Mouse (Mus musculus): ENCODE results near the gene Casp2. TPM values are rescaled to one million over a fixed set of nuclear protein-coding genes. Genes with fewer than 3 reads are reported as not detected.

Gene Casp2
- polyA plus RNA-seq, 1 experiment from 2014 or later = 36.4 TPM

DNA sequence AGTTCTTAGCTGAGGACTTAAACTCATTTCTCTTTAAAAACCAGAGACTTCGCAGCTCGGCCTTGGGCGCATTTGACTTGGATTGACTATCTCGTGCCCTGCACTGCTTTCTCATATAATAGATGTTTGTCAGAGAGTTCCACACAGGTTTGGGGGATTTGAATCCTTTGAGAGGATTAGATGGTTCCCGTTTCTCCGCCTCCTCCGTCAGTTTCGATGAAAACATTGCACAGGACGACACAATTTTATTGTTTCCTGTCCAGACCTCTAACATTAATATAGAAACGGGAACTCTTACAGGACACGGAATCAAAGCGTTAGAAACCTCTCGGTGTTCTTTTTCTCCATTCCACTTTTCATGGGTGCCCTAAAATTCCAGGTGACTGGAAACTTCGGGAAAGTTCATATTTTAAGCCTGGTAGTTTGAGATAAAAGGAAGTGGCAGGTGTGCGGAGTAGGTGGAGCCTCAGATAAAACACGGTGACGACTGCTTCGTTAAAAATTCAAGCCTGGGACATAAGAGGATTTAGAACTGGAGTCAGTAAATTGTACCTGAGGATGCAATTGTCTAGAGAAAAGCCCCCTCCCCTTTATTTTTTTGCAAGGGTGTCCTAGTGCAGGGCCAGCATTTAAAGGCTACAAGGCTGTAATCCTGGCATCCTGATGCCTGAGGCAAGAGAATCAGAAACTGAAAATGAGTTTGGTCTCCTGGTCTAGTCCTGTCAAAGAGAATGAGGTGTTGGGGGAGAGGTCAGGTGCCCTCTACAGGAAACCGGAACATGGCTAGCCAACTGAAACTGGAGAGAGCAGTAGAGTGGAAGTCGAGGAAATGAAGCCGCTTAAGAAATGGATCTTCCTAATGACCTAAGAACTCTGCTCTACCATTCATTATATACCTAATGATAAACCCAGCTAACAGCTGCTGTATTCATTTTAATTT lies 876 bp downstream of the Casp2 start:
- no peak for DNase-seq (ENCODE audit: low spot score)
- Histone ChIP-seq H3K4me2 (replicated peaks) (peak overlapping the region; percentile 85), H3K27me3 (ENCODE audit: control insufficient read depth, insufficient read depth, low read length) (no peaks in the 10 kb centered on the region), H3K4me1 (replicated peaks; ENCODE audit: control insufficient read depth, insufficient read depth, low read length) (peaks cover 16% of the 10 kb centered on the region), H3K27ac (peak overlapping the region; percentile 89), H3K4me3 (replicated peaks; ENCODE audit: low read length) (peak overlapping the region; percentile 73), H3K36me3 (replicated peaks; ENCODE audit: control insufficient read depth, insufficient read depth) (peaks cover 35% of the 10 kb centered on the region), H3K9me3 (ENCODE audit: control insufficient read depth, low read length) (no peaks in the 10 kb centered on the region), H3K9ac (peak overlapping the region; percentile 85)
- under 1% methylated on average over 21 of the region's 21 CpGs for WGBS
- ATAC-seq (ENCODE audit: low FRiP score) = no peak

DNA sequence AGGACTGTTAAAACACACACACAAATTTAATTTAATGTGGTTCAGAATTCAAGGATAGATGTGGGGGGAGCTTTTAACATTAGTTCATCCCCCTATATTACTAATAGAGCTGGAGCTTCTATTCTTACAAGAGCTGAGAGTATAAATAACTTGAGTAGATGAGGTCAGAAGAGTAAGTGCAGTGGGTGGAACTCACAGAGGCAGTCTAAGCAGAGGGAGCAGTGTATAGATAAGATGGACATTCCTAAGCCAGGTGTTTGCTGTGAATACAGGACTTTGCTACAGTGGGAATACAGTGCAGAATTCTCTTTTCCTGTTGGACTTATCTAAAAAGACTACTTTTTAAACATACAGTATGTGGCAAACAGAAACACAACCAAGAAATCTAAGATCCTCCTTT lies 6.0 kb downstream of the Casp2 start:
- Histone ChIP-seq H3K4me3 (replicated peaks; ENCODE audit: low read length) (no peak overlapping the region), H3K36me3 (replicated peaks; ENCODE audit: control insufficient read depth, insufficient read depth) (peaks cover 81% of the 10 kb centered on the region)
- no peak for ATAC-seq (ENCODE audit: low FRiP score)

DNA sequence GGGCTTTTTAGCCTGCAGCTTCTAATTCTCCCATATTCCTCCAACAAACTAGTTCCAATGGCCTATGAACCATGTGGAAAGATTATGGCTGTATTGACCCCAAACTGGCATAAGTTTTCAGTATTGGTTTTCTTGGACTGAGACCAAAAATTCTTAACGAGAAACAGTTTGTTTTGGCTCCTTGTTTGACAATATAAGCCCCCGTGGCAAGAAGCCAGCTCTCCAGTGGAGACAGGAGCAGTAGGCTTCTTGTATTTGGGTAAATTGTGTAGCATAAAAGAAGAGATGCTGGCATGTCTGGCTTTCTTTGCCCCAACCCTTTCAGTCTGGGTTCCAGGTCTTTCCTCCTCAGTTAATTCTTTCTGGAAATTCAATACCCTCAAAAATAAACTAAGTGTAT lies 11.4 kb downstream of the Casp2 start:
- Histone ChIP-seq H3K4me1 (replicated peaks; ENCODE audit: control insufficient read depth, insufficient read depth, low read length) (no peaks in the 10 kb centered on the region), H3K27ac (no peak overlapping the region), H3K36me3 (replicated peaks; ENCODE audit: control insufficient read depth, insufficient read depth) (peaks cover 93% of the 10 kb centered on the region), H3K27me3 (ENCODE audit: control insufficient read depth, insufficient read depth, low read length) (no peaks in the 10 kb centered on the region), H3K4me3 (replicated peaks; ENCODE audit: low read length) (no peak overlapping the region), H3K9ac (no peak overlapping the region), H3K4me2 (replicated peaks) (no peak overlapping the region), H3K9me3 (ENCODE audit: control insufficient read depth, low read length) (no peaks in the 10 kb centered on the region)
- WGBS = 70% methylated on average over 2 of the region's 2 CpGs
- ATAC-seq (ENCODE audit: low FRiP score) (no peak), DNase-seq (ENCODE audit: low spot score) (no peak)

More for the DNA sequence above, 6.0 kb downstream of the Casp2 start:
- H3K4me1 ChIP-seq (replicated peaks; ENCODE audit: control insufficient read depth, insufficient read depth, low read length) = peaks cover 15% of the 10 kb centered on the region
- no peak overlapping the region for H3K4me2 ChIP-seq (replicated peaks)
- no peak for DNase-seq (ENCODE audit: low spot score)
- no peaks in the 10 kb centered on the region for H3K9me3 ChIP-seq (ENCODE audit: control insufficient read depth, low read length)
- H3K27ac ChIP-seq = no peak overlapping the region
- no peaks in the 10 kb centered on the region for H3K27me3 ChIP-seq (ENCODE audit: control insufficient read depth, insufficient read depth, low read length)
- H3K9ac ChIP-seq = no peak overlapping the region

DNA sequence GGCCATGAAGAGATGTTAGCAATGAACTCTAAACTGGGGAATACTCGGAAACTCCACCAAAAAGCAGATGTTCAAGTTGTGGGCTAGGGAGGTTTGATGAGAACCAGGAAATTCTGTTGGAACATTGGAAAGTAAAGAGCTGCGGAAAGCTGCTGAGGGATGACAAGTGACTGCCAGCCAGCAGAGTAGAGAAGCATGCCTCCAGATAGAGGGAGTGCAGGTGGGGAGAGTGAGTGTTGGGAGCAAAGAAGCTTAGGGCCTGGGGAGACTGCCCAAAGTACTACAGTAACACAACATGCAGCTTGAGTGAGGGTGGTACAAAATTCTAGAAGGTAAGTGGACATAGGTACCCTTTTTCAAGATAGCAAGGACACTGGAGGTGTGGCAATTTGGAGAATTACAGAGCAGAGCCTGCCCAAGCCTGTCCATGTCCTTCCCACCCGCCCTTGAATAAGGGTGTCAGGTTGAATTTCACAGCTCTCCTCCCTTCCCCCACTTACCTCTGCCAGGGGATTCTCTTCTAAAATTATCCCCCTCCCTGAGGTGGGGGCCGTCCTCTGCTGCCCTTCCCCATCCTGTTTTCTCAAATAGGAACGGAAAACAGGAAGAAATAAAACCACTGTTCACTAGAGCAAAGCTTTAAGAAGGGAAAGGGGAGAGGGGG lies 18.2 kb downstream of the Casp2 start:
- peaks cover 90% of the 10 kb centered on the region for H3K36me3 ChIP-seq (replicated peaks; ENCODE audit: control insufficient read depth, insufficient read depth)
- H3K4me1 ChIP-seq (replicated peaks; ENCODE audit: control insufficient read depth, insufficient read depth, low read length) = no peaks in the 10 kb centered on the region
- H3K9me3 ChIP-seq (ENCODE audit: control insufficient read depth, low read length) = no peaks in the 10 kb centered on the region
- no peak overlapping the region for H3K27ac ChIP-seq
- no peak overlapping the region for H3K9ac ChIP-seq
- H3K4me3 ChIP-seq (replicated peaks; ENCODE audit: low read length) = no peak overlapping the region
- no peak for DNase-seq (ENCODE audit: low spot score)
- ATAC-seq (ENCODE audit: low FRiP score) = no peak
- no peaks in the 10 kb centered on the region for H3K27me3 ChIP-seq (ENCODE audit: control insufficient read depth, insufficient read depth, low read length)
- no peak overlapping the region for H3K4me2 ChIP-seq (replicated peaks)
- WGBS = 83% methylated on average over 5 of the region's 5 CpGs

DNA sequence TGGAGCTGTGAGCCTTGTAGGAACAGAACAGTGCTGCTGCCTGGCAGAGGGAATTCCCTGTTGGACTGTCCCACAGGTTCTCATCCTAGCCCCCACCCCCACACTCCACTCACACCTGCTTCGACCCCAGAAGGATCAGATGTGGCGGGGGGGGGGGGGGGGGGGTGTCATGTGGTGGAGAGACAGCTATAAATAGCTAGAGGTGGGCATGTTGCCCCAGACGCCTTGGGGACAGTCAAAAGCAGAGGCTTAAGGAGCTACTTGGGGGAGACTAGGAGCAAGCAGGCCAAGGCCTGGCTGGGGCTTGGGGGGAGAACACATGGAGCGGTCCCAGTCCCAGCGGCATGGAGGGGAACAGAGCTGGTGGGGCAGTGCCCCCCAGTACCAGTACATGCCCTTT lies 21.7 kb downstream of the Casp2 start, which contains the start of gene Clcn1:
Clcn1 (plus strand) TSS at position 238 of the 400 bp plus-strand sequence.
- no peaks in the 10 kb centered on the region for H3K27me3 ChIP-seq (ENCODE audit: control insufficient read depth, insufficient read depth, low read length)
- H3K9ac ChIP-seq = no peak within 1 kb of the TSS
- no peak for DNase-seq (ENCODE audit: low spot score)
- H3K4me1 ChIP-seq (replicated peaks; ENCODE audit: control insufficient read depth, insufficient read depth, low read length) = no peaks in the 10 kb centered on the region
- no peaks in the 10 kb centered on the region for H3K9me3 ChIP-seq (ENCODE audit: control insufficient read depth, low read length)
- peaks cover 74% of the 10 kb centered on the region for H3K36me3 ChIP-seq (replicated peaks; ENCODE audit: control insufficient read depth, insufficient read depth)
- H3K27ac ChIP-seq = no peak within 1 kb of the TSS
- H3K4me2 ChIP-seq (replicated peaks) = no peak within 1 kb of the TSS
- WGBS = 89% methylated on average over 4 of the region's 5 CpGs
- no peak within 1 kb of the TSS for H3K4me3 ChIP-seq (replicated peaks; ENCODE audit: low read length)
- ATAC-seq (ENCODE audit: low FRiP score) = peak; percentile 59; the same call in 1 of the 2 replicates

DNA sequence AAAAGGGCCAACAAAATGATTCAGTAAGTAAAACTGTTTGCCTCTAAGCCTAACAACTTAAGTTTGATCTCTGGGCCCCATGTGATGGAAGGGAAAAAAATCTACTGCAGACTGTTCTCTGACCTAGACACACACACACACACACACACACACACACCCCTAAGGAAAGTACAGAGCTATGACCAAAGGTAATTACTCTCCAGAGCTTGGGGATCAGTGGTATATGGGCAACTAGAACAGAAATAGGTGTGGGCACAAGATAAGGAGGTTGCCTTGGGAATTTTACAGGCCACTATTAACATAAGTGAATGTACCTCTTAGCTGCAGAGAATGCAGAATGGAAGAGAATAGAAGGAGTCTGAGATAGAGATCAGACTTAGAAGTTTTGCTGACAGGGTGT lies 22.8 kb downstream of the Casp2 start:
- DNase-seq (ENCODE audit: low spot score) = no peak
- Histone ChIP-seq H3K9ac (no peak overlapping the region), H3K36me3 (replicated peaks; ENCODE audit: control insufficient read depth, insufficient read depth) (peaks cover 73% of the 10 kb centered on the region), H3K27me3 (ENCODE audit: control insufficient read depth, insufficient read depth, low read length) (no peaks in the 10 kb centered on the region), H3K4me1 (replicated peaks; ENCODE audit: control insufficient read depth, insufficient read depth, low read length) (no peaks in the 10 kb centered on the region), H3K4me3 (replicated peaks; ENCODE audit: low read length) (no peak overlapping the region), H3K9me3 (ENCODE audit: control insufficient read depth, low read length) (no peaks in the 10 kb centered on the region), H3K4me2 (replicated peaks) (no peak overlapping the region), H3K27ac (no peak overlapping the region)
- no peak for ATAC-seq (ENCODE audit: low FRiP score)

DNA sequence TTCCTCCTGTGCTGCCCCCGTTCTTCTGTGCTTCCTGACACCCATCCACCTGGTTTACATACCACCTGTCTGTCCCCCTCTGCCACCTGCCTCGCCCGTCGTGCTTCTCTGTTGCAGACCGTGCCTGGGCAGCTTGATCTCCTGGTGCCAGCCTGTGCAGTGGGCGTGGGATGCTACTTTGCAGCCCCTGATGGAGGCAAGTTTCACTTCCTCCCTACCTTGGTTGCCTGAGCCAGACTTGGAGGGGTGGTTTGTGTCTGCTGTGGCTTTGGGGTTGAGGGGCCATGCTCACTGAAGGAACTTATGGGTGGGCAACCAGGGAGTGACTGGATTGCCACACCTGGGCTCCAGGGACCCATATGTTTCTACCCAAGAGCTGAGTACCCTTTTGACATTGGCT lies 28.5 kb downstream of the Casp2 start:
- H3K9ac ChIP-seq = no peak overlapping the region
- no peak overlapping the region for H3K4me3 ChIP-seq (replicated peaks; ENCODE audit: low read length)
- ATAC-seq (ENCODE audit: low FRiP score) (no peak), DNase-seq (ENCODE audit: low spot score) (no peak)
- H3K27me3 ChIP-seq (ENCODE audit: control insufficient read depth, insufficient read depth, low read length) = no peaks in the 10 kb centered on the region
- H3K9me3 ChIP-seq (ENCODE audit: control insufficient read depth, low read length) = no peaks in the 10 kb centered on the region
- no peak overlapping the region for H3K4me2 ChIP-seq (replicated peaks)
- 93% methylated on average over 6 of the region's 6 CpGs for WGBS
- H3K4me1 ChIP-seq (replicated peaks; ENCODE audit: control insufficient read depth, insufficient read depth, low read length) = no peaks in the 10 kb centered on the region
- H3K36me3 ChIP-seq (replicated peaks; ENCODE audit: control insufficient read depth, insufficient read depth) = peaks cover 74% of the 10 kb centered on the region
- H3K27ac ChIP-seq = no peak overlapping the region

DNA sequence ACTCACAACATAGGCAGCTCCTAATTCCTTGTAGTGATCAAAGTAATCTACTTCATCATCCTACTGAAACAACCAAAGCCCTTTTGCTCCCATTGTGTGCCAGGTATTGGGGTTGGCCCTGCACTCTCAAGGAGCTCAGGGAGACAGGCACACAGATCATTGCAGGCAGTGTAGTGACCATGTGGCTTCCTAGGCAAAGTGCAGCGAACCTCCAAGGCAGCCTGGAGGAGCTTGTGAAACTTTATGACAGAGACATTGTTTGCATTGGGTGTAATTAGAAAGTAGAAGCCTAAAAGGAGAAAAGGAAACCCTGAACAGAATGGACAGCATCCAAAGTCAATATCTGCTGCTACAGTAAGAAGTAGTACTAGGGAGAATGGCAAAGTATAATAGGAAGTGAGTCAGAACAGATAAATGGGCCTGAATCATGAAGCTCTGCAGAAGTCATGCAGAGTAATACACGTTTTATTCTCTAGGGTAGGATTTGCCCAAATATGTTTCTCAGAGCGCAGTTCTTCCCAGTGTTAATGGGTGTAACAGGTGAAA lies 30.8 kb downstream of the Casp2 start:
- Histone ChIP-seq H3K4me2 (replicated peaks) (no peak overlapping the region), H3K36me3 (replicated peaks; ENCODE audit: control insufficient read depth, insufficient read depth) (peaks cover 87% of the 10 kb centered on the region), H3K4me1 (replicated peaks; ENCODE audit: control insufficient read depth, insufficient read depth, low read length) (no peaks in the 10 kb centered on the region), H3K9ac (no peak overlapping the region), H3K9me3 (ENCODE audit: control insufficient read depth, low read length) (no peaks in the 10 kb centered on the region), H3K27me3 (ENCODE audit: control insufficient read depth, insufficient read depth, low read length) (no peaks in the 10 kb centered on the region), H3K4me3 (replicated peaks; ENCODE audit: low read length) (no peak overlapping the region), H3K27ac (no peak overlapping the region)
- DNase-seq (ENCODE audit: low spot score) (no peak), ATAC-seq (ENCODE audit: low FRiP score) (no peak)
- 87% methylated on average over 3 of the region's 3 CpGs for whole genome bisulfite sequencing

DNA sequence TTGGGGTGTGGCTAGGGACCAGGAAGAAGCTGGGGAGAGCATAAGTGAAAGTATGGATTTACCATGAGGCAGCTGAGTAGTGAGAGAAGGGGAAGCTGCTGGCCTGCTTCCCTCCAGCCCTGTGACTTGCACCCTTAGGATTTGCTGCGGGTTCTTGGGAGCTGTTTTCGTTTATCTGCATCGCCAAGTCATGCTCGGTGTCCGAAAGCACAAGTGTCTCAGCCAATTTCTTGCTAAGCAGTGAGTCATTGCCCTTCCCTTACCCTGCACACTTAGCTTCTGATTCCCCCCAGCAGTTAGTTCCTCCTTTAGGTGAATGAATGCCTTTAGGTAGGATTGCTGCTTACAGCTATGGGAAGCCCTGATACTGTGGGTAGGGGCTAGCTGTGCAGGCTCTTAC lies 34.6 kb downstream of the Casp2 start:
- H3K4me3 ChIP-seq (replicated peaks; ENCODE audit: low read length) = no peak overlapping the region
- H3K36me3 ChIP-seq (replicated peaks; ENCODE audit: control insufficient read depth, insufficient read depth) = peaks cover 68% of the 10 kb centered on the region
- H3K4me1 ChIP-seq (replicated peaks; ENCODE audit: control insufficient read depth, insufficient read depth, low read length) = no peaks in the 10 kb centered on the region
- DNase-seq (ENCODE audit: low spot score) (no peak), ATAC-seq (ENCODE audit: low FRiP score) (no peak)
- WGBS = 97% methylated on average over 5 of the region's 5 CpGs
- no peaks in the 10 kb centered on the region for H3K9me3 ChIP-seq (ENCODE audit: control insufficient read depth, low read length)
- no peaks in the 10 kb centered on the region for H3K27me3 ChIP-seq (ENCODE audit: control insufficient read depth, insufficient read depth, low read length)
- H3K9ac ChIP-seq = no peak overlapping the region
- H3K27ac ChIP-seq = no peak overlapping the region
- no peak overlapping the region for H3K4me2 ChIP-seq (replicated peaks)
